Mouse (Mus musculus) cerebellum, postnatal 36 days (tissue): ENCODE measurements around the gene Ralbp1.

ENCODE experiments used
- DNase-seq, 2 experiments: peaks; one replicate each; pipeline ENCODE4 v3.0.0; 2021 to 2022; ENCODE audit warnings: mixed read lengths in 2 of 2

Gene Ralbp1

DNA sequence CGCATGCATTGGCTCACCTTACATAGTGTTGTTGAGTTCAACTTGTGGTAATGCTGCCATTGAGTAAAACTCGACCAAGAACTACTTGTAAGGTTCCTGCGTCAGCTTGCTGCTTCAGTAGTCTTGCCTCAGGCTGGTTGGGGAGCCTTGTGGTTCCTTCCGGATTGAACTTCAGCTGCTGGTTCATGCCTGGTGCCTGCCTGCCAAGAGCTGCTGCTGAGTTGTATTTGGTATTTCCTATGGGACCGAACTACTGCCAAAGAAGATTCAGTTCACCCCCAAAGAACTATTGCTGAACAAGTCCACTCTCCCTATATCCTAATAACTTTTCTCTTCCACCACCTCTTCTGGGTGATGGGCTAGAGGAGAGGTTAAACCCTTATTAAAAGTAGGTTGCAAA is 3.9 kb upstream of the Ralbp1 start:
- no peak for DNase-seq

DNA sequence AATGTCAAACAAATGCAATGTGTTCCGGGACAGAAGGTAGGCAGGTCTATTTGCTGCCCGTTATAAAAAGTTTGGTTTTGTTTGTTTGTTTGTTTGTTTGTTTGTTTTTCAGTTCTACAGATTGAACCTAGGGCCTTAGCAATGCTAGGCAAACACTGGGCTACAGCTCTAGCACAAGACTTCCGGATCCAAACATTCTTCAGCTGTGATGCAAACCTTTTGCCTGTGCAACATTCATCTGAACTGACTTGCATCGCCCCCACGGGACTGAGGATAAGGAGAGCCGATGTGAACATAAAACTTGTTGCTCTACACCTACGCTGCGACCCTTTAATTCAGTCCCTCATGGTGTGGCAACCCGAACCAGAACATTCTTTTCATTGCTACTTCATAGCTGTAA is 973 bp upstream of the Ralbp1 start:
- DNase-seq = no peak

DNA sequence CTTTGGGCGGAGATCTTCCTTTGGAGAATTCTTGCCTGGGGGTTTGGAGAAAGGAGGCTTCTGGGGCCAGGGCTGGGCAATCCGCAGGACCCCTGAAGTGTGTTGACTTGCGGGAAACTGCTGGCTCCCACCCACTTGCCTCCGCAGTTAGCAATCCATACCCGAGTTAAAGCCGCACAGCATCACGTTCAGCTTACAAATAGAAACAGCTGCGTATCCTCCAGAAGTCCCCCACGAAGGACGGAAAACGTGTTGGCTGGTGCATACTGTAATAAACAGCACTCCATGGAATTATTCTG is 251 bp downstream of the Ralbp1 start:
- no peak for DNase-seq

DNA sequence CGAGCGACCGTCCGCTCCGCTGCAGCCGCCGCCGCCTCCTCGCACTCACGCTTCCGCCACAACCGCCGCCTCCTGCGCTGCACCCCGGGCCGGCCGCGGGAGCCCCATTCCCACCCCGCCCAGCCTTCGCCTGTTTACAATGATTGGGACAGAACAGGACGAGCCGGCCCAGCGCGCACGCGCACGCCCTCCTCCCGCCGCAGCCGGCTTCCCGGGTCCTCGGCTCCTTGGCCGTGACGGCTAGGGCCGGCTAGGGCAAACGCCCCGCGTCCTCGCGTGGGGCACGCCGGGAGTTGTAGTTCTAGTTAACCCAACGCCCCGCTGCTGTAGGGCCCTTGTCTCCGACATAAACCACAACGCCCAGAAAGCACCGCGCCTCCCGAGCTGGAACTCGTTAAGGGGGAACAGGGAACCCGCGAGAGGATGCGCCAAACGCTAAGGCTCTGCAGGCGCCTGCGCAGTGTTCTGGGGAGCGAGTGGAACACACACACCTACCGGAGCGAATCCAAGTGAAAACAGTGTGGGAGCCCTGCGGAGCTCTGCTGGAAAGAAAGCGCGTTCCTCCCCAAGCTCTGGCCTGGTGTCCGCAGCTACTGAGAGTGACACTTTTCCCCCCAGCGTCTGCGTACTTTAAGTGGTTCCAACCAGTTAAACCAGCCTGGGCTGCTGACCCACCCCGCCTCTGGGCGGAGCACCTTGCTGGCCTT is 754 bp downstream of the Ralbp1 start:
- peak; percentile 99 to 100 for DNase-seq

DNA sequence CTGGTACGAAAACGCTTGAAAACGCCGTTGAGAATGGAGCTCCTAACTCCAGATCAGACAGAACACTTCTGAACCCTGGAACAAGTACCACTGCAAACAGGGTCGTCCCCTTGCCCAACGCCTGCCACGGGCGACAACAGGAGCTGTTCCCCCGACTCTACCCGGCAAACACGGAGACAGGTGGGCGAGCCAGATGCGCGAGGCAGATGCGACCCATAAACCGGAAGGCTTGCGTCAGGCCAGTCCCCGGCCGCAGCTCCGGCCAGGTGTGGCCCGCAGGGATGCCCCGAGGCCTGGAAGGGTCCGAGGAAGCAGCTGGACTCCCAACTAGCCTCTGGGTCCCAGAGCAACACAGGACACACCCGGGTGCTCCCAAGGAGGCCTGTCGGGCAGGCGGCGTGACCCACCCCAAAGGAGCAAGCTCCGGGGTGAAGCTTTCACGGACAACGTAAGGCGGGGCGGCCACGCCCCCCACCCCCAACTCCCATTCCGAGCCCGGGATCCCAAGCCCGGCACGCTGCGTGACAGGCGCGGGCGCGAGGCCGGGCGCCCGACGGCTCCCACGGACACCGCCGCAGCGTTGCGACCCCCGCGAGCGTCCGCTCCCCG is 1.4 kb downstream of the Ralbp1 start:
- peak in 1 of 2 experiments; percentile 66 for DNase-seq

DNA sequence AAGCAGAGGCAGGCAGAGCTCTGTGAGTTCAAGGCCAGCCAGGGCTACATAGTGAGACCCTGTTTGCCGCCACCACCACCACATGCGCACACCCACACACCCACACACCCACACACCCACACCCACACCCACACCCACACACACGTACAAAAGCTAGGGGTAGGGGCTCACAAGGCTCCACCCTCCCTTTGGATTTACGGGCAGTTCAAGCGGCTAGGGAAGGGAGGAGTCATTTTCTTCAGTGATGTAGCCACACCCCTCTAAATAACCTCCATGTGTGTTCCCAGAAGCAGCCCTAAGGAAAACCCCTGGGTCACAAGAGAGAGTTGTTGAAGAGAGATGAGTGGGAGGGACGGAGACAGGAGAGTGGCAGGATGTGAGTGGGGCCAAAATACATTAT is 8.6 kb downstream of the Ralbp1 start:
- DNase-seq = no peak

DNA sequence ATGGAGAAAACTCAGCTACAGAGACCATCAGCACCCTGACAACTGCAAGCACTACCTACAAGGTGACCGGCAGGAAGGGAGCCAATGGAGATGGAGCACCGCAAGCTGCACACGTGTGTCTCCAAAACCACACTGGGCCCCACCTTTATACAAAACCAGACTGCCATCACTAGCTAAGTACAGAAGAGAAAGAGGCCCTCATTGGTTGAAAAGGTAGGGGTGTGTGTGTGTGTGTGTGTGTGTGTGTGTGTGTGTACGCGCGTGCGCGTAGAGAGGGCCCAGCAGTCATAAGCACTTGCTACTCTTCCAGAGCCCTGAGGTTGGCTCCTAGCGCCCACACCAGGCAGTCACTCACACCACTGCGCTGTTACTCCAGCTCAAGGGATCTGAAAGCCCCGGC is 11.8 kb downstream of the Ralbp1 start:
- no peak for DNase-seq

DNA sequence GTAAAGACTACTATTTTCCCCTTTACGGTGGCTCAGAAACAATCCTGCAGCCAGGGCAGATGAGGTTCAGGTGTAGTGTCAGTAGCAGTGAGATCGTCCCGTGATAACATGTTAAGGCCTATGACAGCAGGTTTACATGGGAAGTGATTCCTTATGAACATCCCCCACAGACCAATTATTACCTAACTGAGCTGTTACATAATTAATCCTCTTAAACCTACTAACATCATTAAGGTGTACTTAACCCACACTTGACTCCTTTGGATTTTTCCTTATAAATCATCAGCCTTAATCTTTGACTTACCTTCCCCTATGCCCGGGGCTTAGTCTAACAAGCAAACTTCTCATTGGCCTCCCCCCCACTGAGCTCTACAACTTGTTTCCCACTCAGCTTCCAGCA is 12.4 kb downstream of the Ralbp1 start:
- no peak for DNase-seq

DNA sequence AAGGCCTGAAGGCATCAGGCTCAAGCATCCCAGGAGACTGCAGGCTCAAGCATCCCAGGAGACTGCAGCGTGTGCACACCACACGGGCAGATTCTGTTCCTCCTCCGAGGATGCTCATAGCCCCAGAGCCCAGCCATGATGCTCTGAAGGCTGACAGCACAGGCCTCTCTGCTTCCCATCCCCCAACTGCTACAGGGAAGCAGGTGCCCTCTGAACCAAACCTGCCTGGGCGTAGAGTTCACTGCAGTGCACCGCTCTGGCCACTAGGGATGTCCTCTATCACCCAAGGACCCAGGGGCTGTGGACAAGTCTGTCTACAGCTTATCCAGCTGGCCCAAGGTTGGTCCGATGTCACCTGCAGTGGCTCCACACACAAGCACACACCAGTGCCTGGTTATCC is 12.9 kb downstream of the Ralbp1 start:
- DNase-seq = peak; percentile 51 to 56

DNA sequence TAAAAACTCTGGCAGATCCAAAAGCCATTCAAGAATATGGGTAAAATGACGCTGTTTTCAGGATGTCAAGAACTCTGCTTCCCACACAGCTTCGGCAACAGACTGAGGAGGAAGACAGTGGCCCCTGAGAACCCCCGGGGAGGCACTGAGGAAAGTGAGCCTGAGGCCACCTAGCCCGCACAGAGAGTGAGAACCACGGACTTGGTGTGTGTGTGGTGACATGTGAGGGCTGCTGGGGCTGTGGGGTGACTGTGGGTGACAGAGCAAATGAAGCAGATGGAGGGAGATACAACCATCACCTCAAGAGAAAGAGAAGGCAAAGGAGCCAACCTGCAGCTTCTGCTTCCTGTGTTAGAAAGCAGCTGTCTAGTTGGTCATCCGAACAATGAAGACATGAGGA is 13.5 kb downstream of the Ralbp1 start:
- DNase-seq = no peak

DNA sequence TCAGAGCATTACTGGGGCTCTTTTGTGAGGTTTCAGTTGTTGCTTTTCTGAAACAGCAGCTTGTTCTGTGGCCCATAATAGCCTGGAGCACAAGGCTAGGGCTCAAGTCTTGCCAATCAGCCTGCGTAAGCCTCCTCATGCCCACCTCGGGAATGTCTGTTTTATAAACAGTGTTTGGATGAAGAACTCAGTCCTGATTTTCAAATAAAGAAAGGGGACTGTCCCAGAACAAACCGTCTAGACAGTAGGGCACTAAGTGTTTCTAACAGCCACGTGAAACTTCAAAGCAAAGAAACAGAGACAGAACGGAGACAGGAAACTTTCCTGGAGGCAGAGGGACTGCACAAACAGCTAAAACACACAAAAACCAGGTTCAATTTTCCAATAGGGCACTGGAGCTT is 14.0 kb downstream of the Ralbp1 start:
- no peak for DNase-seq

DNA sequence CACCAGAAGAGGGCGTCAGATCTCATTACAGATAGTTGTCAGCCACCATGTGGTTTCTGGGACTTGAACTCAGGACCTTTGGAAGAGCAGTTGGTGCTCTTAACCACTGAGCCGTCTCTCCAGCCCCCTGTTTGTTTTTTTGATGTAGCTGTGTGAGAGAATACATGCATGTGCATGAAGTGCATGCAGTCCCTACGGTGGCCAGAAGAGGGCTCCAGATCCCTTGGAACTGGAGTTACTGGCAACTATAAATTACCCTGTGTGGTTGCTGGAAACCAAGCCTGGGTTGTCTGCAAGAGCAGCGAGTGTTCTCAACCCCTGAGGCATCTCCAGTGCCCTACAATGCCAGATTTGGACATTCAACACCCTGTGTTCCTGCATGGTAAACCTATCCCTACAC is 15.5 kb downstream of the Ralbp1 start:
- peak; percentile 74 to 78 for DNase-seq

DNA sequence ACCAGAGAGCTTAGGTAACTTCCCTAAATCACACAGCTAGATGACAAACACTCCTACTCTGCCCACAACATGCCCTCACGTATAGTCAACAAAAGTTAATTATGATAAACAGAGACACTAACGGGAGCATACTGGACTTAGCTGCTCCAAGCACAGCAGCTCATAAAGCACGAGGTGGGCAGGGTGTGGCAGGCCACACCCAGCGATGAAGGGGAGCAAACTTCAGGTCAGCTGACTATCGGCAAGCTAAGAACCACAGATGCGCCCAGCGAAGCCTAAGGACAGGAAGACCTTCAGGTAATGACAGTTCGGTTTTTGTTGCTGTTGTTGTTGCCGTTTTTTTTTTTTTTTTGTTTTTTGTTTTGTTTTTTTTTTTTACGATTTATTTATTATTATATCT is 15.9 kb downstream of the Ralbp1 start:
- DNase-seq = no peak

DNA sequence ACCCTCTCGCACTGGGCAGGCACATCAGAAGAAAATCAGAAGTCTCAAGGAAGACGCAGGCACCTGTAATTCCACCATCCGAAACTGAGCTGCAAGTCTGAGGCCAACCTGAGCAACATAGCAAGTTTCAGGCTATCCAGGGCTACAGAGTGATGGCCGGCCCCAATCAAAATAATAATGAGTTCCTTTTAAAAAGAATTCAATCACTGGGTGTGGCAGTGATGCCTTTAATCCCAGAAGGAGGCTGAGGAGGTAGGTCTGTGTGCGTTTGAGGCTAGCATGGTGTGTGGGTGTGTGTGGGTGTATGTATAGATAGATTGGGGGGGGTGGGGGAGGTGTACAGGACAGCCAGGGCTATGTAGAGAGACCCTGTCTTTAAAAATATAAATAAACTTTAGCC is 17.6 kb downstream of the Ralbp1 start:
- DNase-seq = no peak

DNA sequence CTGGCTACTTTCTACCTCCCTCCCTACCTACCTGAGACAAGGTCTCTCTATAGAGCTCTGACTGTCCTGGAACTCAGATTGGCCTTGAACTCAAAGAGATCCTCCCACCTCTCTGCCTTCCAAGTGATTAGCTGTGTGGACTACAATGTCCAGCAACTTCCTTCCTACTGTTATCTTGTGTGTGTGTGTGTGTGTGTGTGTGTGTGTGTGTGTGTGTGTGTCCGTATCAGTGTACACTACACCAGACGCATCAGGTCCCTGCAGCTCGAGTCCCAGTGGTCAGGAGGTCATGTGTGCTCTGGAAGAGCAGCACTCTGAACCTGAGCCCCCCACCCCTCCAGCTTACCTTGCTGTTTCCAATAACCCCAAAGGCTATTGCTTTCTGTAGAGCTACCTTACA is 19.4 kb downstream of the Ralbp1 start:
- no peak for DNase-seq

DNA sequence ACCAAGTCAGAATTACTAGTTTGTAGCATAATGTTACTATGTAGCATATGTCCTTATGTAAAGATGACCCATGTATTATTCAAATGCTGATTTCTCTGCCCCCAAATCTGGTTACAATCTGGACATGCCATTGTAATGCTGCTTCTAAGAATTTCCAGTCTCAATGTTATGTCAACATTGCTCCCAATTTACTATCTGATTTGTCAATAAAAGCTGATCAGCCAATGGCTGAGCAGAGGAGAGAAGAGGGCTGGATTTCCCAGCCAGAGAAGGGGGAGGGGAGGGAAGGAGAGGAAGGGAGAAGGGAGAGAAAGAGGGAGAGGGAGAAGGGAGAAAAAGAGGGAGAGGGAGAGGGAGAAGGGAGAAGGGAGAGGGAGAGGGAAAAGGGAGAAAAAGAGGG is 20.3 kb downstream of the Ralbp1 start:
- DNase-seq = no peak

DNA sequence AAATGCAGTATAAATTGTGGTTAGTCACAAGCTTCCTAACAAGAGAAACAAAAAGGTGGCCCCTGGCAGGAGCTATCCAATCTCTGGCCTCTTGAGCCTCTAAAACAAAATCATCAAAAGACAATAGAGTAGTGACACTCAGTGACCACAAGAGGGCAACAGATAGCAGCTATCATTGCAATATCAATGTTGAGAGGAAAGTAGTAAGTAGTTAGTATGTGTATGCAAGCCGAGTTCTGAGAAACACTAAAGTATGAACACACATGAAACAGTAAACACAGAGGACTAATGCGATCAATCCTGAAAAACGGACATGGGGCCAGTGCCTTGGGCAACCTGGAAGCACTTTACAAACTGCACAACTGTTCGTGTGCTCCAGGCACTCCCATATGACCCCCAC is 20.9 kb downstream of the Ralbp1 start:
- no peak for DNase-seq

DNA sequence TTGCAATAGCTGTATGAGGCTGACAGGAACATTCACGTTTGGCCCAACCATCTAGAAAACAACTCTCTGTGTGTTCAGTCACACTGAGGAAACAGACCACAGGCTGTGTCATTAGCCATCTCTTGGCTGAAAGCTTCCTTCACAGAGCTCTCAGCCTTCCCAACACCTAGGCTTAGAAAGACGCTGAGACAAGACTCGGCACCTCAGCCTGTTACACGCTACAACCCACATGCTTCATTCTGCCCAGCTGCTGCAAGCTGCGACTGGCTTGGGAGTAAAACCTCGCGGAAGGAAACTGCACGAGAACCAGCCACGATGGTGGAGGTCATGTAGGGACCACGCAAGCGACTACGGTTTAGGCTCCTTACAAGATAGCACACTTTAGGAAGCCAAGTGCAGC is 21.8 kb downstream of the Ralbp1 start:
- no peak for DNase-seq

DNA sequence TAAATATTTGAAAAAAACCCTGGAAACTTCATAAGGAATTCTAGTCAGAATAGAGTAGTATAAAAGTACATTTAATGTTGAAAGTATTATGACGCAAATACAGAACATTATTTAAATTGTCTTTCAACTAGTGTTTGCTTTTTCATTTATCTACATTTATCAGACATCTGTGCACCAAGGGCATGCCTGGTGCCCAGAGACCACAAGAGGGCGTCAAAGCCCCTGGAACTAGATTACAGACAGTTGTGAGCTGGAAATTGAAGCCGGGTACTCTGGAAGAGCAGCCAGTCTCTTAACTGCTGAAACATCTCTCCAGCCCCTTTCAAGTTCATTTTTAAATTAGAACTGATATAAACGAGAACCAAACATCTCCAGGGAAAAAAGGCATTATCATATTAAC is 23.0 kb downstream of the Ralbp1 start:
- peak; percentile 44 to 45 for DNase-seq

DNA sequence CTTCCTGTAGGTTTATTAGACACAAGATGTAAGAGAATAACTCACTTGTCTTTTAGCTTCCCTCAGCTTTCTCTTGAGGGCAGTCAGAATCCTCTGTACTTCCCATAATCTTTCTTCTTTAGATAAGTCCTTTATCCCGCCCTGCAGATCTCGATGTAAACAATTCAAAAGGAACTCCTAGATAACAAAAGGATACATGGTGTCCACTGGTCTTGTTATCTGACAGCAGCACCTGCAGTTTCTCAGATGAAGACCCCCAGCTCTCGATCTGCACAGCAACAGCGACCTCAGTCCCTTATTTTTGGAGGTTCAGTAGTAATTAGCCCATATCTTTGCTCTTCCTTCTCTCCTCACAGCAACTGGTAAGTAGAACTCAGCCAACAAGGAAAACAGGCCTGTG is 28.0 kb downstream of the Ralbp1 start:
- DNase-seq = no peak

DNA sequence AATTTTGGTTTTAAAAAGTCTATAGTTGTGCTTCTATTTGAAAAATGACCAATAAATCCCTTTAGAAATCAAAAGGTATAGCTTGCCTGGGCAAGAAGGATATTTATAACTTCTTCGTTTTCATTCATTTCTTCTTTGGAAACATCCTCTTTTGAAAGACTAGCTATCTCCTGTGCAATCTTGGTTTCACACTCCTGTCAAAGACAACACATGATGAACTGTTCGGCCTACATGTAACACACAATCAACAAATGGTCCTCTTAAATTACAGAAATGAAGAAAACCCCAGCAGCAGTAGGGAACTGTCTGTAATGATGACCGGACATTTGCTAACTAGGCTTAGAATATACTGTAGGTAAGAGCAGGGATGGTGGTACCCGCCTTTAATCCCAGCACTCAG is 31.6 kb downstream of the Ralbp1 start:
- no peak for DNase-seq

DNA sequence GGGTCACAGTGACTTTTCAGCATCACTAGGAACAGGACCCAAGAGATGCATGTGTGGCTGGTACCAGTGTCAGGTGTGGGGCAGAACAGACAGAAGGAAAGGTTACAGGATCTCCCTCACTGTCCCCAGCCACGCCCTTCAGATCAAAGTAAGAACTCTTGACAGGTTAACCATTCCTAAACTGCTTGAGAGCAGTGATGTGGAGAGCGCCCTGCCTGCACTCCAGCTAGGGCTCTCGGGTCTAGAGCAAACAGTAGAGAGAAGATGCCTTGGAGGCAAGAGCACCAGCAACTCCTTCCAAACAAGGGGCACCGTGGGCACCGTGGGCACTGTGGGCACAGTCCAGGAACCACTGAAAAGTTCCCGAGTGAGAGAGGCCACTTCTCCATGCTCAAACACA is 32.3 kb downstream of the Ralbp1 start:
- DNase-seq = no peak

DNA sequence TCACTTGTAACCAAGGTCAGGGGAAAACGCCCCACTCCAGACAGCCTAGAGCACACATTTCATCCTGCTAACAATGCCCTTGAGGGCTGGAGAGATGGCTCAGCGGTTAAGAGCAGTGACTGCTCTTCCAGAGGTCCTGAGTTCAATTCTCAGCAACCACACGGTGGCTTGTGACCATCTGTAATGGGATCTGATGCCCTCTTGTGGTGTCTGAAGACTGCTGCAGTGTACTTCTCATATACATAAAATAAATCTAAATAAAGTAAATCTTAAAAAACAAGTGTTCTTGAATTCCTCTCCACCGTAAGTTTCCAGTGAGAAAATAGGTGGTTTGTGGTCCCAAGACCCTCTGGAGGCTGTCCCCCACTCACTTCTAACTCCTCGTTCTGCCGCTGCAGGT is 33.8 kb downstream of the Ralbp1 start:
- no peak for DNase-seq

DNA sequence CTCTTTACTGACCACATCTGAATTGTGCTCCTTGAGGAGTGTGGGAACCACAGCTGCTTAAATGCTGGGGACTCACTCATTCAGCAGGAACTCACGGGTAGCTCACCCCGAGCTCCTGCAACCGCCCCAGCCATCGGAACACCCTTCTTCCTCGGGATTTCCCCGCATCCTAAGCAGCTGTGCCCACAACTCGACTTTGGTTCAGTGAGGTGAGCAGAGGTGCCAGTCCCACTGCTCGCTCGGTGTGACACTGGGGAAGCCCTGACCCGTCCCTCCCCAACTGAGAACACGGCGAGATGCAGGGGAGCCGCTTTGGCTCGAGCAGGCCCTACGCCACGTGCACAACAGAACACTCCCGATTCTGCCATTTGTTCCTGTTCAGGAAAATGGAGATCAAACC is 35.1 kb downstream of the Ralbp1 start:
- no peak for DNase-seq

DNA sequence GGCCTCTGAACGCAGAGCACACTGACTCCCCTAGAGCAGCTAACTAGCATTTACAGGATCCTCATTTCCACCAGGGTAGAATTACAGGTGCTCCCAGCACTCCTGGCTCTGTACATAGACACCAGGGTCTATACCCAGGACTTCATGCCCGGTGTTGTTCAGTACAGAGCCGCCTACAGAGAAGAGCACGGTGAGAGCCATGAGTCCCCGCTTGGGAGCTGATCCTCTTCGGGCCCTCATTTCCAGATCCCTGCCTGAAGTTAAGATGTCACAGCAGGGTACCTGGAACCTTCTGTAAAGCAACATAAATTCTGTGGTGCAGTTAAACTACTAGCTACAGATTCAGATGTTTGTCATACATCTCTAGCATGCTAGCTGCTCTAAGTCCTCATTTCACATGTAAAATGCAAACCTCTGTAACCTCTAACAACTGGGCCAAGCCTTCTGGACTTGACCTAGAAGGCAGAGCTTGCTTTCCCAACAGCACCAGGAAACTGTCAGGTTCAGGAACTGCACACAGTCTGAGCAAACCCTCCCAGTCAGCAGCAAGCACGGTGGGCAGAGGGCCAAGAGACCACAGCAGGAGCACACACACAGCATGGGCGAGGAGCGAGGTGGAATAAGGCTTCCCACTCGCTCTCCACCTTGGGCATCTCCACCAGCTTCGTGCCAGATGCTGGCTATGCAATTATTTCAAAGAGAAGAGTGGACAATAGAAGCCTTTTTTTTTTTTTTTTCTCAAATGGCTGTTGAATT is 37.7 kb downstream of the Ralbp1 start:
- peak; percentile 60 to 64 for DNase-seq
